Mouse (Mus musculus) testis, adult 10 weeks (tissue): ENCODE measurements around the gene Pcyt2. TPM values are rescaled to one million over a fixed set of nuclear protein-coding genes. Genes with fewer than 3 reads are reported as not detected.

ENCODE experiments used
- polyA plus RNA-seq: library from polyadenylated mRNA; stranded (reverse); fragments of 350-450 nt; fragmentation: Illumina TruSeq; extraction: RNeasy Lipid Tissue Mini Kit (QIAGEN cat#74804); gene quantifications from one replicate; pipeline ENCODE4 v1.2.3, GENCODE M21; 2014; ENCODE audit warnings: low read depth, low replicate concordance

Gene Pcyt2
- 6.7 TPM for polyA plus RNA-seq

GRCm38 (mm10) chr11:120617519-120618112, at the start of gene Pcyt2:
TSS of gene Pcyt2 (minus strand) at chr11:120617936.

GRCm38 (mm10) chr11:120661076-120661460, 43.3 kb upstream of the Pcyt2 start, which contains the start of gene Notum:
TSS of gene Notum (minus strand) at chr11:120661175.

GRCm38 (mm10) chr11:120648001-120648476, 30.3 kb upstream of the Pcyt2 start, which contains the start of gene Myadml2:
TSS of gene Myadml2 (minus strand) at chr11:120648158.

GRCm38 (mm10) chr11:120643601-120643987, 25.9 kb upstream of the Pcyt2 start, which contains the start of gene Pycr1:
TSS of gene Pycr1 (minus strand) at chr11:120643769.

GRCm38 (mm10) chr11:120633520-120634343, 16.0 kb upstream of the Pcyt2 start, which contains the start of gene Mafg:
TSS of gene Mafg (minus strand) at chr11:120633600.

GRCm38 (mm10) chr11:120625152-120625775, 7.5 kb upstream of the Pcyt2 start, which contains the start of gene Sirt7:
TSS of gene Sirt7 (minus strand) at chr11:120625240.

GRCm38 (mm10) chr11:120608241-120609034, 9.3 kb downstream of the Pcyt2 start, which contains the start of gene Npb:
TSS of gene Npb (plus strand) at chr11:120608477.

GRCm38 (mm10) chr11:120598283-120598989, 19.3 kb downstream of the Pcyt2 start, which contains the start of the genes Alyref and Anapc11:
TSS of gene Alyref (minus strand) at chr11:120598365.
TSS of gene Anapc11 (plus strand) at chr11:120598421.

GRCm38 (mm10) chr11:120581490-120582267, 36.1 kb downstream of the Pcyt2 start, which contains the start of gene Arhgdia:
TSS of gene Arhgdia (minus strand) at chr11:120581624.

GRCm38 (mm10) chr11:120572752-120573584, 44.8 kb downstream of the Pcyt2 start, which contains the start of gene P4hb:
TSS of gene P4hb (minus strand) at chr11:120573253.

Other genes starting within 250 kb of the Pcyt2 start
- gene Faap100, start 239.2 kb downstream of the Pcyt2 start, polyA plus RNA-seq = 0.15 TPM
- gene Nploc4, start 180.2 kb downstream of the Pcyt2 start, polyA plus RNA-seq = 35.9 TPM
- not detected for gene Tspan10, start 175.3 kb downstream of the Pcyt2 start, polyA plus RNA-seq
- gene Pde6g, start 164.4 kb downstream of the Pcyt2 start, polyA plus RNA-seq = 0.14 TPM
- gene Oxld1, start 159.9 kb downstream of the Pcyt2 start, polyA plus RNA-seq = not detected
- gene Ccdc137, start 159.8 kb downstream of the Pcyt2 start, polyA plus RNA-seq = 6.0 TPM
- 10.9 TPM for gene Arl16, start 150.3 kb downstream of the Pcyt2 start, polyA plus RNA-seq
- gene Mrpl12, start 133.3 kb downstream of the Pcyt2 start, polyA plus RNA-seq = 3.0 TPM
- gene Slc25a10, start 126.1 kb downstream of the Pcyt2 start, polyA plus RNA-seq = 0.31 TPM
- gene Gcgr, start 87.2 kb downstream of the Pcyt2 start, polyA plus RNA-seq = not detected
- gene Mcrip1, start 68.2 kb downstream of the Pcyt2 start, polyA plus RNA-seq = 3.2 TPM
- 2.5 TPM for gene Ppp1r27, start 66.8 kb downstream of the Pcyt2 start, polyA plus RNA-seq
- 41.5 TPM for gene P4hb, start 44.7 kb downstream of the Pcyt2 start, polyA plus RNA-seq
- 5.0 TPM for gene Arhgdia, start 36.3 kb downstream of the Pcyt2 start, polyA plus RNA-seq
- gene Alyref, start 19.6 kb downstream of the Pcyt2 start, polyA plus RNA-seq = 15.0 TPM
- 9.5 TPM for gene Anapc11, start 19.5 kb downstream of the Pcyt2 start, polyA plus RNA-seq
- not detected for gene Npb, start 9.5 kb downstream of the Pcyt2 start, polyA plus RNA-seq
- 1.2 TPM for gene Sirt7, start 7.3 kb upstream of the Pcyt2 start, polyA plus RNA-seq
- 1.8 TPM for gene Mafg, start 15.7 kb upstream of the Pcyt2 start, polyA plus RNA-seq
- 0.39 TPM for gene Pycr1, start 25.8 kb upstream of the Pcyt2 start, polyA plus RNA-seq
- not detected for gene Myadml2, start 30.2 kb upstream of the Pcyt2 start, polyA plus RNA-seq
- not detected for gene Notum, start 43.2 kb upstream of the Pcyt2 start, polyA plus RNA-seq
- 4.5 TPM for gene Aspscr1, start 55.0 kb upstream of the Pcyt2 start, polyA plus RNA-seq
- gene Cenpx, start 95.8 kb upstream of the Pcyt2 start, polyA plus RNA-seq = 2.4 TPM
- gene Lrrc45, start 96.0 kb upstream of the Pcyt2 start, polyA plus RNA-seq = 0.18 TPM
- not detected for gene Rac3, start 103.5 kb upstream of the Pcyt2 start, polyA plus RNA-seq
- not detected for gene Dcxr, start 109.3 kb upstream of the Pcyt2 start, polyA plus RNA-seq
- 0.66 TPM for gene Cbr2, start 114.2 kb upstream of the Pcyt2 start, polyA plus RNA-seq
- gene Hmga1b, start 144.9 kb upstream of the Pcyt2 start, polyA plus RNA-seq = not detected
- gene Rfng, start 166.3 kb upstream of the Pcyt2 start, polyA plus RNA-seq = 0.21 TPM
- 39.3 TPM for gene Gps1, start 166.3 kb upstream of the Pcyt2 start, polyA plus RNA-seq
- gene Dus1l, start 178.5 kb upstream of the Pcyt2 start, polyA plus RNA-seq = 9.6 TPM
- 0.92 TPM for gene Fasn, start 206.6 kb upstream of the Pcyt2 start, polyA plus RNA-seq